Mouse (Mus musculus): ENCODE data around the gene Elfn1. TPM values are rescaled to one million over a fixed set of nuclear protein-coding genes. Genes with fewer than 3 reads are reported as not detected.

Gene Elfn1
- total RNA-seq, 2 experiments from 2014 or later = 0.66 to 0.88 TPM

DNA sequence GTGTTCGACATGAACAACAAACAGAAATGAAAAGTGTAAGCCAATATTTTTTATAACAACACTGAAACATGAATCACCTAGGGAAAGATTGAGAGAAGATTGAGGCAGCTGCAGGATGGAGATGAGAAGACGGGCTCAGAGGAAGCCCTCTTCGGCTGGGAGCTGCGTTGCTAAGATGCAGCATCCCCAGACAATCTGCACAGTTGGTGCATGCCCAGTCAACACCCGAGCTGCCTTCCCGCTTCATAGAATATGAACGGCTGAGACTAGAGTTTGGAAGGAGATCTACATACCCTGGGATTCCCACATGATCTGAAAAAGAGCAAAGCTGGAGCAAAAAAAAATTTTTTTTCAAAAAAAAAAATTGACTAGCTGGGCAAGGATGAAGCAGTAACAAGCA, 111.0 kb downstream of the Elfn1 start:
- DNase-seq (ENCODE audit: low spot score in 2 of 2) = no peak

DNA sequence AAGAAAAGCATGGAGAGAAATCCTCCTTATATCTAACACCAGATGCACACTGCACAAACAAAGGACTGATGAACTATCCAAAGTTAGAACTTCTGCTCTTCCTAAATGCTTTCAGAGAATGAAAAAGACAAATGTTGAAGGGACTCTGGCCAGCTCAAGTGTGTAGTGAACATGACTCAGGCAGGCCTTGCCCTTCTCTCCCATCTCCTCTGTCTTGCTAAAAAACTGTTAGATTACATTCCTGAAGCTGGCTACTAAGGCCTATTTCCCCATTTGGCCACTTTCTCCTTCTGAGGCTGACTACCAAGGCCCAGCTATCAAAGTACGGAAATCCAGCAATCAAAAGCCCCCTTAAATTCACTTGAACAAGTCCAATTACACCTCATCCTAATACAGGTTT, 111.9 kb downstream of the Elfn1 start:
- no peak for DNase-seq (ENCODE audit: low spot score in 2 of 2)

- no peak for DNase-seq (ENCODE audit: low spot score in 2 of 2)
Measured at GRCm38 (mm10) chr5:140021755-140022154, 114.0 kb downstream of the Elfn1 start.

DNA sequence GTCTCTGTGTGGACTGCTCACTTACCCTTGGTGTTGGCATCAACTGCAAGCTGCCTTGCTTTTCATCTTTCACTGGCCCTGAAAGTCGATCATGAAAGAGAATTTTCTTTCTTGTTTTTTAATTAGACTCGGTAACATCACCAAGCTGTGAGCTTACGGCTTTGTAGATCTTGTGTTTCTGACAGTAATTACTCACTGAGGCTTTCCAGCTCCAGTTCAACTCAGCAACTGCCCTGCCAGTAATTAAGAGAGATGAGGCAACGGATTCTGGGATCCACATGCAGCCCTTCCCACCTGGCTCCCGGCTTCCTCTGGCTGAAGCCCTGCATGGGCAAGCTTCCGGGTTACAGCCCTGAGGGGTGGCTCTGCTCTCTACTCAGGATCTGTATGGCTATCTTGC, 115.1 kb downstream of the Elfn1 start:
- DNase-seq (ENCODE audit: low spot score in 2 of 2) = no peak

GRCm38 (mm10) chr5:140023941-140024500, 116.3 kb downstream of the Elfn1 start:
- DNase-seq (ENCODE audit: low spot score in 2 of 2) = peak in 1 of 2 experiments; percentile 38

Other genes starting within 250 kb of the Elfn1 start
- 1 to 10 TPM; 5.5 to 6.1 TPM for gene Micall2, start 171.6 kb upstream of the Elfn1 start, total RNA-seq (2021)
- gene Ints1, start 132.3 kb upstream of the Elfn1 start, total RNA-seq (2021) = 10 to 100 TPM; 43.6 to 58.4 TPM
- 10 to 100 TPM in 1 of 2 experiments, 1 to 10 TPM in 1; 8.9 to 11.7 TPM for gene Mafk, start 116.4 kb upstream of the Elfn1 start, total RNA-seq (2021)
- under 1 TPM in 1 of 2 experiments, not detected in 1; 0.21 TPM for gene Tmem184a, start 88.0 kb upstream of the Elfn1 start, total RNA-seq (2021)
- not detected for gene Gm26938, start 81.5 kb upstream of the Elfn1 start, total RNA-seq (2021)
- 10 to 100 TPM; 14.6 to 18.5 TPM for gene Psmg3, start 81.1 kb upstream of the Elfn1 start, total RNA-seq (2021)

Measured in gastrocnemius, postnatal 4 days (tissue).